ENCODE assay signal across 28 mouse cellular contexts in genomic region chr13:57931998-57932397, GRCm38 (mm10). TPM values are rescaled to one million over a fixed set of nuclear protein-coding genes. Genes with fewer than 3 reads are reported as not detected.
DNase-seq lines count a peak whose midpoint lies in the region; ATAC-seq and TF ChIP-seq lines count a peak whose summit lies in the region.
"Had no signal": no experiment of that assay in that cellular context is flagged by ENCODE, and none has a peak within 500 bp of the region (broad histone marks: within the 10 kb centered on the region; RNA-seq: fewer than 3 reads in every experiment).

No protein-coding gene starts in this region.

- H3K27me3 ChIP-seq in hindbrain, embryonic 10.5 days (ENCODE audit: insufficient read depth, poor library complexity, severe bottlenecking) = no peaks in the 10 kb centered on the region
- no peaks in the 10 kb centered on the region; the same call in 1 of the 2 replicates for H3K27me3 ChIP-seq in hindbrain, postnatal 0 days (ENCODE audit: insufficient read depth, low read length)
- H3K27me3 ChIP-seq: hindbrain, embryonic 13.5 days; liver, embryonic 15.5 days; lung, embryonic 15.5 days; megakaryocyte, embryonic 14.5 days; neural tube, embryonic 12.5 days; stomach, embryonic 15.5 days had no signal

- WGBS in hindbrain, embryonic 10.5 days = 92% methylated on average over 9 of the region's 9 CpGs
- 89% methylated on average over 9 of the region's 9 CpGs for WGBS in hindbrain, postnatal 0 days

- peaks cover 32% of the 10 kb centered on the region for H3K4me1 ChIP-seq in hindbrain, embryonic 10.5 days (replicated peaks)
- H3K4me1 ChIP-seq in hindbrain, postnatal 0 days (ENCODE audit: insufficient read depth, low read length) = no peaks in the 10 kb centered on the region
- H3K4me1 ChIP-seq: heart, embryonic 12.5 days; liver, embryonic 15.5 days; lung, embryonic 15.5 days; megakaryocyte, embryonic 14.5 days; stomach, embryonic 15.5 days had no signal

- no peak overlapping the region for H3K4me2 ChIP-seq in hindbrain, postnatal 0 days (ENCODE audit: low read depth, low read length)
- H3K4me2 ChIP-seq: heart, embryonic 12.5 days; hindbrain, embryonic 13.5 days; liver, embryonic 15.5 days; lung, embryonic 15.5 days; neural tube, embryonic 12.5 days; stomach, embryonic 15.5 days had no signal

- DNase-seq in cerebellum, adult 9-11 months = peak; percentile 19
- DNase-seq in cerebellum, postnatal 4 days (ENCODE audit: low spot score in 2 of 2) = no peak
- DNase-seq in hindbrain, embryonic 10.5 days (ENCODE audit: low spot score) = no peak
- DNase-seq in hindbrain, postnatal 0 days (ENCODE audit: low spot score) = no peak
- DNase-seq in right cerebral cortex, adult 2 months (ENCODE audit: low spot score in 2 of 2) = peak; percentile 56 to 61
- no peak for DNase-seq in right cerebral cortex, postnatal 25 days
- no peak for DNase-seq in urinary bladder, postnatal 14 days (ENCODE audit: low spot score)
- DNase-seq: adrenal gland, postnatal 14 days; embryo, embryonic 11 days; gastrocnemius, postnatal 14 days; heart, adult 11 months; heart, postnatal 14 days; kidney, adult 18-20 months; kidney, postnatal 4 days; liver; lung, postnatal 36 days; midbrain, embryonic 14.5 days; thymus, adult 2 months; thymus, postnatal 4 days had no signal

- H3K27ac ChIP-seq in hindbrain, embryonic 10.5 days = peak overlapping the region; percentile 81; the same call in 1 of the 2 replicates
- no peak overlapping the region for H3K27ac ChIP-seq in hindbrain, postnatal 0 days
- H3K27ac ChIP-seq: hindbrain, embryonic 13.5 days; liver, embryonic 15.5 days; lung, embryonic 15.5 days; neural tube, embryonic 12.5 days; stomach, embryonic 15.5 days had no signal

- no peaks in the 10 kb centered on the region for H3K36me3 ChIP-seq in hindbrain, embryonic 10.5 days
- no peaks in the 10 kb centered on the region for H3K36me3 ChIP-seq in hindbrain, postnatal 0 days (ENCODE audit: insufficient read depth, low read length)
- H3K36me3 ChIP-seq: heart, embryonic 12.5 days; hindbrain, embryonic 13.5 days; liver, embryonic 15.5 days; lung, embryonic 15.5 days; neural tube, embryonic 12.5 days; stomach, embryonic 15.5 days had no signal

- no peak for TF ChIP-seq CTCF in hindbrain, postnatal 0 days (IDR thresholded peaks at IDR 0.05; ENCODE audit: low read depth)

- no peak overlapping the region for H3K4me3 ChIP-seq in hindbrain, embryonic 10.5 days
- H3K4me3 ChIP-seq in hindbrain, postnatal 0 days (ENCODE audit: low read length) = no peak overlapping the region
- H3K4me3 ChIP-seq: heart, embryonic 12.5 days; hindbrain, embryonic 13.5 days; liver, embryonic 15.5 days; lung, embryonic 15.5 days; megakaryocyte, embryonic 14.5 days; neural tube, embryonic 12.5 days; stomach, embryonic 15.5 days had no signal

- H3K9me3 ChIP-seq in hindbrain, embryonic 10.5 days = no peaks in the 10 kb centered on the region
- no peaks in the 10 kb centered on the region for H3K9me3 ChIP-seq in hindbrain, postnatal 0 days (ENCODE audit: low read length)
- H3K9me3 ChIP-seq: heart, embryonic 12.5 days; hindbrain, embryonic 13.5 days; liver, embryonic 15.5 days; lung, embryonic 15.5 days; stomach, embryonic 15.5 days had no signal

- ATAC-seq in hindbrain, postnatal 0 days = no peak
- ATAC-seq: CD4-positive, CD25-positive, alpha-beta regulatory T cell, adult 4 months; inflammation-experienced regulatory T-cells, adult 6 months had no signal

- no peak overlapping the region for H3K9ac ChIP-seq in hindbrain, postnatal 0 days (replicated peaks; ENCODE audit: low read length)
- H3K9ac ChIP-seq: heart, embryonic 12.5 days; hindbrain, embryonic 13.5 days; liver, embryonic 15.5 days; lung, embryonic 15.5 days; neural tube, embryonic 12.5 days; stomach, embryonic 15.5 days had no signal

RNA-seq across cellular contexts. Expression of gene Spock1, which starts 23.9 kb away (rescaled TPM):
- 5.4 and 10.3 TPM in 2 replicates for polyA plus RNA-seq in hindbrain, embryonic 10.5 days (2016; fragmentation: Nextera tagmentation; extraction: Ambion mirVana)
- total RNA-seq in hindbrain, postnatal 0 days (2014; rRNA removed) = 101 and 118 TPM in 2 replicates
- 72.1 and 80.3 TPM in 2 replicates for polyA plus RNA-seq in hindbrain, postnatal 0 days (2015; fragmentation: Nextera tagmentation; extraction: Ambion mirVana)
- polyA plus RNA-seq: CD4-positive, CD25-positive, alpha-beta regulatory T cell, adult 4 months; inflammation-experienced regulatory T-cells, adult 6 months had no signal

Comparison
In these comparisons a context has a peak if more than half of its experiments do, and no peak if none do; other contexts are left out.
1. DNase-seq: peak in cerebellum, adult 9-11 months (single experiment) and right cerebral cortex, adult 2 months (2 of 2); none in cerebellum, postnatal 4 days (0 of 2), hindbrain, embryonic 10.5 days (single experiment), hindbrain, postnatal 0 days (single experiment), right cerebral cortex, postnatal 25 days (single experiment) and urinary bladder, postnatal 14 days (single experiment).